Mouse (Mus musculus) megakaryocyte progenitor cell, adult 5-6 weeks (primary cell): ENCODE data around the gene Gm49027. TPM values are rescaled to one million over a fixed set of nuclear protein-coding genes. Genes with fewer than 3 reads are reported as not detected.
A peak's percentile ranks its signal among the peaks of the same experiment; 100 is the strongest.

Experiments
- ATAC-seq: replicated peaks from 2 replicates; pipeline ENCODE4 v1.8.0; 2016; ENCODE audit warnings: mild to moderate bottlenecking, moderate TSS enrichment, inconsistent platforms; ENCODE audit not compliant: poor library complexity
- total RNA-seq, 2 experiments: library from RNA; stranded (forward) in 1 of 2; stranded (reverse) in 1 of 2; fragments of 157-497, 149-512 nt in 1 of 2; fragments of 200-1000 nt in 1 of 2; gene quantifications; 2 replicates each; pipeline versions ENCODE4 v1.2.3 to v1.2.4; 2015 to 2017

The Gm49027 gene
- total RNA-seq, 2 experiments from 2014 or later = 0.17 TPM; not detected in 1

GRCm38 (mm10) chr5:123507936-123508723, 17.2 kb downstream of the Gm49027 start:
- ATAC-seq = peak; percentile 83

- no peak for ATAC-seq
Observed at GRCm38 (mm10) chr5:123501973-123502372, 23.3 kb downstream of the Gm49027 start.

- peak; percentile 65 for ATAC-seq
Observed at GRCm38 (mm10) chr5:123499717-123500116, 25.6 kb downstream of the Gm49027 start.

- no peak for ATAC-seq
Observed at GRCm38 (mm10) chr5:123489935-123490334, 35.4 kb downstream of the Gm49027 start.

- ATAC-seq = no peak
Observed at GRCm38 (mm10) chr5:123489112-123489785, 36.0 kb downstream of the Gm49027 start, which contains the start of the genes Lrrc43 and Il31. Lrrc43 (plus strand) TSS chr5:123489305. Il31 (minus strand) TSS chr5:123489489.

GRCm38 (mm10) chr5:123487659-123488395, 37.5 kb downstream of the Gm49027 start:
- ATAC-seq = peak; percentile 34; the same call in 1 of the 2 replicates

- no peak for ATAC-seq
Observed at GRCm38 (mm10) chr5:123473817-123474216, 51.5 kb downstream of the Gm49027 start.

- ATAC-seq = peak; percentile 60
Observed at GRCm38 (mm10) chr5:123470784-123471400, 54.4 kb downstream of the Gm49027 start.

- no peak for ATAC-seq
Observed at GRCm38 (mm10) chr5:123464638-123465037, 60.6 kb downstream of the Gm49027 start.

Other genes with a start within 250 kb of the Gm49027 start
- 16.3 and 20.0 TPM in 2 replicates for gene Bcl7a, start 181.7 kb downstream of the Gm49027 start, total RNA-seq (2015)
- 14.7 and 17.5 TPM in 2 replicates for gene Bcl7a, start 181.7 kb downstream of the Gm49027 start, total RNA-seq (2017)
- gene Mlxip, start 130.7 kb downstream of the Gm49027 start, total RNA-seq (2015) = 32.6 TPM in 2 replicates
- 11.0 and 11.3 TPM in 2 replicates for gene Mlxip, start 130.7 kb downstream of the Gm49027 start, total RNA-seq (2017)
- gene Lrrc43, start 36.2 kb downstream of the Gm49027 start, total RNA-seq (2015) = not detected in 2 replicates
- not detected in 2 replicates for gene Lrrc43, start 36.2 kb downstream of the Gm49027 start, total RNA-seq (2017)
- not detected in 2 replicates for gene Il31, start 36.0 kb downstream of the Gm49027 start, total RNA-seq (2015)
- not detected in 2 replicates for gene Il31, start 36.0 kb downstream of the Gm49027 start, total RNA-seq (2017)
- 0.15 TPM in 1 of 2 replicates, not detected in the other for gene B3gnt4, start 15.0 kb downstream of the Gm49027 start, total RNA-seq (2015)
- gene B3gnt4, start 15.0 kb downstream of the Gm49027 start, total RNA-seq (2017) = not detected in 2 replicates
- gene Diablo, start 1.3 kb downstream of the Gm49027 start, total RNA-seq (2015) = 32.8 and 50.5 TPM in 2 replicates
- gene Diablo, start 1.3 kb downstream of the Gm49027 start, total RNA-seq (2017) = 49.0 and 53.3 TPM in 2 replicates
- 16.4 and 17.7 TPM in 2 replicates for gene Vps33a, start 47.5 kb upstream of the Gm49027 start, total RNA-seq (2015)
- gene Vps33a, start 47.5 kb upstream of the Gm49027 start, total RNA-seq (2017) = 24.4 and 25.7 TPM in 2 replicates
- gene Clip1, start 159.1 kb upstream of the Gm49027 start, total RNA-seq (2015) = 45.7 and 46.4 TPM in 2 replicates
- gene Clip1, start 159.1 kb upstream of the Gm49027 start, total RNA-seq (2017) = 72.5 and 98.3 TPM in 2 replicates
- 50.8 and 52.0 TPM in 2 replicates for gene Zcchc8, start 195.6 kb upstream of the Gm49027 start, total RNA-seq (2015)
- 103 and 131 TPM in 2 replicates for gene Zcchc8, start 195.6 kb upstream of the Gm49027 start, total RNA-seq (2017)
- 159 and 160 TPM in 2 replicates for gene Rsrc2, start 223.9 kb upstream of the Gm49027 start, total RNA-seq (2015)
- 192 and 249 TPM in 2 replicates for gene Rsrc2, start 223.9 kb upstream of the Gm49027 start, total RNA-seq (2017)
- 49.3 and 53.1 TPM in 2 replicates for gene Kntc1, start 224.2 kb upstream of the Gm49027 start, total RNA-seq (2015)
- 30.5 and 39.6 TPM in 2 replicates for gene Kntc1, start 224.2 kb upstream of the Gm49027 start, total RNA-seq (2017)